In the genomic region with DNA sequence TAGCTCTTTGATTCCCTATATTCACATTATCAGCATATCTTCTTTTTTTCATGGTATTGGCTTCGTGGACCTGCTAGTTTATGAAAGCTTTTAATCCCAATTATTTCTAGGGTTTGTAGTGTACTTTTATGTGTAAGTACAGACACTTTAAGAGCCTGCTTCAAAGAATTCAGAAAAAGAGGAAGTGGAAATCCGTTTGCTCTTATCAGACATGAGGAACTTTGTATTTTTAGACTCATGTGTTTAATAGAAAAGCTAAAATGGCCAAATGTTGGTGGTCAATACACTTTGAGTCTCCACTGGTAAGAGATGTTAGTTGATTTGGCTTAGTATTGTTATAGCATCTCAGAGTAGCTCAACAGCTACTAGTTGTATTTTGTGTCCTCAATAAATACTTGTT, we compare ENCODE assay signal across 24 mouse cellular contexts.
A peak's percentile ranks its signal among the peaks of the same experiment; 100 is the strongest.
DNase-seq lines count a peak whose midpoint lies in the region; ATAC-seq and TF ChIP-seq lines count a peak whose summit lies in the region.
"Had no signal": no experiment of that assay in that cellular context is flagged by ENCODE, and none has a peak within 500 bp of the region (broad histone marks: within the 10 kb centered on the region; RNA-seq: fewer than 3 reads in every experiment).

No protein-coding gene starts in this region.

- H3K4me1 ChIP-seq in G1E (ENCODE audit: insufficient read depth, low read depth, low read length) = peaks cover 11% of the 10 kb centered on the region
- H3K4me1 ChIP-seq in midbrain, embryonic 16.5 days (ENCODE audit: control insufficient read depth, insufficient read depth, low read length) = no peaks in the 10 kb centered on the region
- no peaks in the 10 kb centered on the region for H3K4me1 ChIP-seq in cerebellum, adult 2 months (ENCODE audit: control insufficient read depth, insufficient read depth, low read length)
- H3K4me1 ChIP-seq: embryonic facial prominence, embryonic 10.5 days; embryonic facial prominence, embryonic 12.5 days; forebrain, embryonic 13.5 days; forebrain, embryonic 15.5 days had no signal

- peak; percentile 41 for ATAC-seq in G1E (ENCODE audit: extremely low read depth, insufficient number of reproducible peaks, low FRiP score, poor library complexity, severe bottlenecking)
- peak; percentile 56; the same call in 1 of the 2 replicates for ATAC-seq in granulocyte monocyte progenitor cell, adult 5-6 weeks (replicated peaks; ENCODE audit: poor library complexity, severe bottlenecking)
- ATAC-seq in megakaryocyte progenitor cell, adult 5-6 weeks (replicated peaks; ENCODE audit: poor library complexity) = peak; percentile 77
- no peak for ATAC-seq in midbrain, embryonic 16.5 days
- ATAC-seq: CD4-positive, CD25-positive, alpha-beta regulatory T cell, adult 4 months; forebrain, embryonic 13.5 days; forebrain, embryonic 15.5 days; forebrain, postnatal 0 days had no signal

- H3K27ac ChIP-seq in midbrain, embryonic 16.5 days (ENCODE audit: low read length) = no peak overlapping the region
- H3K27ac ChIP-seq in cerebellum, adult 2 months (ENCODE audit: insufficient read depth, low read length) = no peak overlapping the region
- H3K27ac ChIP-seq: embryonic facial prominence, embryonic 10.5 days; embryonic facial prominence, embryonic 12.5 days; forebrain, embryonic 13.5 days; forebrain, embryonic 15.5 days had no signal

- H3K9me3 ChIP-seq in G1E (replicated peaks) = no peaks in the 10 kb centered on the region
- H3K9me3 ChIP-seq in midbrain, embryonic 16.5 days (replicated peaks; ENCODE audit: control insufficient read depth, low read length, poor library complexity, severe bottlenecking) = no peaks in the 10 kb centered on the region
- H3K9me3 ChIP-seq: embryonic facial prominence, embryonic 10.5 days; embryonic facial prominence, embryonic 12.5 days; forebrain, embryonic 13.5 days; forebrain, embryonic 15.5 days had no signal

- no peak for TF ChIP-seq POLR2A in cerebellum, adult 2 months (IDR thresholded peaks at IDR 0.05; ENCODE audit: borderline replicate concordance, insufficient read depth, low read length)

- 64% methylated on average over 2 of the region's 2 CpGs for WGBS in midbrain, embryonic 16.5 days
- 80% methylated on average over 2 of the region's 2 CpGs for WGBS in cerebellum, adult 2 months

- H3K9ac ChIP-seq in midbrain, embryonic 16.5 days (ENCODE audit: low read depth, low read length) = no peak overlapping the region
- H3K9ac ChIP-seq: embryonic facial prominence, embryonic 12.5 days; forebrain, embryonic 13.5 days; forebrain, embryonic 15.5 days; forebrain, postnatal 0 days had no signal

- no peak overlapping the region for H3K4me2 ChIP-seq in midbrain, embryonic 16.5 days (ENCODE audit: low read length)
- H3K4me2 ChIP-seq: embryonic facial prominence, embryonic 12.5 days; forebrain, embryonic 13.5 days; forebrain, embryonic 15.5 days had no signal

- no peak for TF ChIP-seq CTCF in G1E (IDR thresholded peaks at IDR 0.05; ENCODE audit: low read depth, low read length)
- no peak for TF ChIP-seq CTCF in cerebellum, adult 2 months (IDR thresholded peaks at IDR 0.05; ENCODE audit: borderline replicate concordance, insufficient read depth, low read depth, low read length)

- no peak for DNase-seq in G1E (ENCODE audit: low spot score)
- DNase-seq in MEL-GATA-1-ER (ENCODE audit: extremely low read depth, low read depth) = peak; percentile 63
- DNase-seq in gastrocnemius, postnatal 4 days (ENCODE audit: low spot score in 2 of 2) = no peak
- no peak for DNase-seq in left cerebral cortex, adult 9 months (ENCODE audit: low spot score in 2 of 2)
- no peak for DNase-seq in cerebellum, adult 2 months
- DNase-seq: adrenal gland, adult 2 months; adrenal gland, postnatal 10 days; adrenal gland, postnatal 36 days; B cell, adult 2 months; cerebellum, adult 11-12 months; cerebellum, adult 8-10 months; cerebellum, adult 9-11 months; cerebellum, postnatal 14 days; cerebellum, postnatal 36 days; forebrain, postnatal 0 days had no signal

- no peaks in the 10 kb centered on the region for H3K27me3 ChIP-seq in G1E (ENCODE audit: insufficient read depth, low read length)
- H3K27me3 ChIP-seq in midbrain, embryonic 16.5 days (ENCODE audit: control insufficient read depth, insufficient read depth, low read depth, low read length) = no peaks in the 10 kb centered on the region
- H3K27me3 ChIP-seq in cerebellum, adult 2 months (ENCODE audit: control insufficient read depth, insufficient read depth, low read length) = no peaks in the 10 kb centered on the region
- H3K27me3 ChIP-seq: CH12.LX; embryonic facial prominence, embryonic 12.5 days; forebrain, embryonic 13.5 days; forebrain, embryonic 15.5 days had no signal

- H3K36me3 ChIP-seq in G1E (replicated peaks) = no peaks in the 10 kb centered on the region
- H3K36me3 ChIP-seq in midbrain, embryonic 16.5 days (ENCODE audit: control insufficient read depth, insufficient read depth, low read length) = no peaks in the 10 kb centered on the region
- H3K36me3 ChIP-seq: embryonic facial prominence, embryonic 10.5 days; embryonic facial prominence, embryonic 12.5 days; forebrain, embryonic 15.5 days had no signal

- H3K4me3 ChIP-seq in G1E (ENCODE audit: low read depth, low read length) = no peak overlapping the region
- no peak overlapping the region for H3K4me3 ChIP-seq in midbrain, embryonic 16.5 days (ENCODE audit: low read depth, low read length)
- no peak overlapping the region for H3K4me3 ChIP-seq in cerebellum, adult 2 months (replicated peaks; ENCODE audit: insufficient read depth, low read depth, low read length)
- H3K4me3 ChIP-seq: embryonic facial prominence, embryonic 10.5 days; embryonic facial prominence, embryonic 12.5 days; forebrain, embryonic 13.5 days; forebrain, embryonic 15.5 days had no signal
